Mouse (Mus musculus): ENCODE measurements around the gene Fos.

- TF ChIP-seq EP300 (optimal IDR thresholded peaks at IDR 0.05): no peak
- no peak for TF ChIP-seq CTCF (IDR thresholded peaks at IDR 0.05; ENCODE audit: low read depth)
Observed at GRCm38 (mm10) chr12:85519553-85519952, 45.9 kb downstream of the Fos start.
